Mouse (Mus musculus): ENCODE data around the gene Eif4a2. TPM values are rescaled to one million over a fixed set of nuclear protein-coding genes. Genes with fewer than 3 reads are reported as not detected.
"Not testable (repeated sequence)": the region's sequence is repeated elsewhere in the genome, so short reads cannot be mapped to it uniquely, and the experiment has no call there.

Gene Eif4a2
- polyA plus RNA-seq (2015; fragmentation: Nextera tagmentation; extraction: Ambion mirVana): 75.2 and 94.5 TPM in 2 replicates

DNA sequence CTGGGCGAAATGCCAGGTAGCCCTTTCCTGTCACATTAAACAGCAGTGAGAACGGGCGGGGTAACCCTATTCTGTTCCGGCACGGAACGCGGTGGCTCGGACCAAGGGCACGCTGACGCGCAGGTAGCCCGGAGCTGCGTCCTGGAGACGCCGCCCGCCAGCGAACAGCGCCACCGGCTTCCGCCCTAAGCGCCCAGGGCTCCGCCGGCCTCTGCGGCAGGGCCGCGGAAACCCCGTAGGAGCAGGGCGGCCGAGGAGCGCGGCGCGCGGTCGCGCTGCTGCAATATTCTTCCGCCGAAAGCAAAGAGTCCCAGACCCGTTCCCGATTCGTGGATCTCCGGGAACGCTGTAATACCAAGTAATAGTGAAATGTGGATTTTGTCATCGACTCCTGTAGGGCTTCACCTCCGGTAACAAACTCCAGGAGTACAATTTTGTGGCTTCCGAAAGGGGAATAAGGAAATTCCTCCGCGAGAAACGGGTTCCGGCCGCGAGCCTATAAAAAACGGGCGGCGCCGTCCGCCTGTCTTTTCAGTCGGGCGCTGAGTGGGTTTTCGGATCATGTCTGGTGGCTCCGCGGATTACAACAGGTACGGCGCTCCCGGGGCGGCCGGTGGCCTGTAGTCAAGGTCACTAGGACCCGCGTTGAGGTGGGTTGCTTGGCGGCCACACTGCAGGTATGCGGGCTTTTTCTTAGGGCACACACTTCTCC is at the start of gene Eif4a2:
Gene Eif4a2 (plus strand): TSS at position 214 of the 712 bp plus-strand sequence.
- H3K36me3 ChIP-seq: peaks cover 44% of the 10 kb centered on the region
- under 1% methylated on average over 71 of the region's 71 CpGs for WGBS (ENCODE audit: insufficient replicate concordance)
- DNase-seq: peak; percentile 89
- no peaks in the 10 kb centered on the region for H3K27me3 ChIP-seq
- peak; percentile 91 for ATAC-seq (ENCODE audit: low read depth)
- H3K9ac ChIP-seq: peak within 1 kb of the TSS; percentile 92
- H3K4me1 ChIP-seq (replicated peaks): peaks cover 51% of the 10 kb centered on the region
- H3K4me3 ChIP-seq (replicated peaks): peak within 1 kb of the TSS; percentile 75
- H3K4me2 ChIP-seq: peak within 1 kb of the TSS; percentile 80
- no peaks in the 10 kb centered on the region for H3K9me3 ChIP-seq (replicated peaks)
- H3K27ac ChIP-seq: peak within 1 kb of the TSS; percentile 93

DNA sequence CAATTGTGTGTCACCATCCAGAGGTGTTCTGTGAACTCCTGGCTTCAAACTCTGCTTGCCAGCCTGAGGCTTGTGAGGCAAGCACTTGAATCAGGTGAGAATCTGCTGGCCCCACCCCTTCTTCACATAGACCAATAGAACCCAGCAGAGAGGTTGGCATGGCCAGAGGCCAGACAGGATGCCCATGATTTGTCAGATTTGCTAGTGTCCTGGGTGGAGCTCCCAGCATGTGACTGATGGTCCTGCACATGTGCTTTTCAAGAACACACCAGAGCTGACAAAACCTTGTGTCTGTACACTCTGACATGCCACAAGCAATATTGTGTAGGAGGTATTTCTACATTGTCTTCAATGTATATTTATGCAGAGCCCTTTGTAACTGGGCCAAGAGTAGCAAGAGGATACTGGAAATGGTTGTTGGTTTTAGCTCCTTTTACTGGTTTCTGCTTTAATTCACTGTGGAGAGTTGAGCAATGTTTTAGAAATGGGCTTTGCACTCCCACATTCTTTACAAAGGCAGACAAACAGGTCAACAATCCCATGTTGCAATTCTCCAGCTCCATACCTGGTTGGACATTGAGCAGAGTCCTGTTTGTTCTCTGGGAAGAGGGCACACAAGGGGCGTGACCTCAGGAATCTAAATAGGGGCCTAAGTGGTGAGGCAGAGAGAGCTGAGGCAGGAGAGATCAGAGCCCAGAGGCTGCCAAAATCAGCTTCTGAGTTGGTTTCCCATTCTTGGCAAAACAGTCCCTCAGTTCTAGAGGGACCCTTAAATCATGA is 49.4 kb upstream of the Eif4a2 start, which contains the start of gene Kng1:
Gene Kng1 (plus strand): TSS at position 198 of the 780 bp plus-strand sequence.
- H3K27me3 ChIP-seq; H3K4me1 ChIP-seq (replicated peaks); H3K36me3 ChIP-seq; H3K9me3 ChIP-seq (replicated peaks); DNase-seq: not testable (repeated sequence)
- ATAC-seq (ENCODE audit: low read depth): peak; percentile 82
- peak within 1 kb of the TSS; percentile 39 for H3K4me3 ChIP-seq (replicated peaks)
- H3K4me2 ChIP-seq: peak within 1 kb of the TSS; percentile 24
- WGBS (ENCODE audit: insufficient replicate concordance): 32% methylated on average over 1 of the region's 1 CpGs
- H3K9ac ChIP-seq: 0 out of 2 replicates have a peak within 1 kb of the TSS, but pooled peaks have one; percentile 9
- 0 out of 2 replicates have a peak within 1 kb of the TSS, but pooled peaks have one; percentile 9 for H3K27ac ChIP-seq

GRCm38 (mm10) chr16:23059630-23060029 is 47.6 kb upstream of the Eif4a2 start:
- DNase-seq; H3K9ac ChIP-seq; H3K9me3 ChIP-seq (replicated peaks); H3K4me1 ChIP-seq (replicated peaks); H3K36me3 ChIP-seq; H3K27me3 ChIP-seq; H3K27ac ChIP-seq; ATAC-seq (ENCODE audit: low read depth): not testable (repeated sequence)
- H3K4me3 ChIP-seq (replicated peaks): peak overlapping the region; percentile 26
- peak overlapping the region; percentile 24; the same call in 1 of the 2 replicates for H3K4me2 ChIP-seq
- WGBS (ENCODE audit: insufficient replicate concordance): 45% methylated on average over 4 of the region's 4 CpGs

GRCm38 (mm10) chr16:23060781-23061325 is 46.4 kb upstream of the Eif4a2 start:
- H3K4me3 ChIP-seq (replicated peaks): peak overlapping the region; percentile 14; the same call in 1 of the 2 replicates
- not testable (repeated sequence) for H3K9me3 ChIP-seq (replicated peaks); DNase-seq; H3K9ac ChIP-seq; H3K4me2 ChIP-seq; H3K27me3 ChIP-seq; H3K36me3 ChIP-seq; ATAC-seq (ENCODE audit: low read depth); H3K27ac ChIP-seq; H3K4me1 ChIP-seq (replicated peaks)
- 71% methylated on average over 5 of the region's 5 CpGs for WGBS (ENCODE audit: insufficient replicate concordance)

- H3K4me1 ChIP-seq (replicated peaks); DNase-seq; H3K27ac ChIP-seq; ATAC-seq (ENCODE audit: low read depth); H3K9ac ChIP-seq; H3K4me3 ChIP-seq (replicated peaks); H3K9me3 ChIP-seq (replicated peaks); H3K36me3 ChIP-seq; H3K4me2 ChIP-seq; H3K27me3 ChIP-seq: not testable (repeated sequence)
- 65% methylated on average over 6 of the region's 6 CpGs for WGBS (ENCODE audit: insufficient replicate concordance)
Observed at GRCm38 (mm10) chr16:23077516-23077915, 29.7 kb upstream of the Eif4a2 start.

DNA sequence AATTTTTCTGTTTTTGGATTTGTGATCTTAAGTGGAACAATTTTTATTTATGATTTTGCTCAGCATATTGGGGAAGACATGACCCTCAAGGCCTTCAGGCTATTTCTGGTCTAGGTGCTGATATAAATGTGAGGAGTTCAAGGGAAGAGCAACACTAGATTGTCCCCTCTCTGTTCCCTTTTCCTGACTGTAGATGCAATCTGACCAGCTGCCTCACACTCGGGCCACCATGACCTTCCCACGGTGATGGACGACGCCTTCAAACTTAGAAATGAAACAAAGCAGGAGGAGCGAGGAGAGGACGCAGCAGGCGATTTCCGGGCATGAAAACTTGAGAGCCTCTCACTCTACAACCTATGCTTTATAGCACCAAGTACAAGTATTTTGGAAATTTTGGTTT is 20.1 kb upstream of the Eif4a2 start:
- DNase-seq; H3K27ac ChIP-seq; H3K4me1 ChIP-seq (replicated peaks); H3K27me3 ChIP-seq; H3K4me3 ChIP-seq (replicated peaks); H3K9ac ChIP-seq; H3K36me3 ChIP-seq; ATAC-seq (ENCODE audit: low read depth); H3K4me2 ChIP-seq; H3K9me3 ChIP-seq (replicated peaks): not testable (repeated sequence)
- 54% methylated on average over 8 of the region's 8 CpGs for WGBS (ENCODE audit: insufficient replicate concordance)

GRCm38 (mm10) chr16:23087712-23088111 is 19.5 kb upstream of the Eif4a2 start:
- H3K36me3 ChIP-seq; H3K4me2 ChIP-seq; H3K27ac ChIP-seq; H3K27me3 ChIP-seq; DNase-seq; H3K9me3 ChIP-seq (replicated peaks); ATAC-seq (ENCODE audit: low read depth); H3K4me3 ChIP-seq (replicated peaks); H3K9ac ChIP-seq; H3K4me1 ChIP-seq (replicated peaks): not testable (repeated sequence)
- WGBS (ENCODE audit: insufficient replicate concordance): 20% methylated on average over 4 of the region's 4 CpGs

DNA sequence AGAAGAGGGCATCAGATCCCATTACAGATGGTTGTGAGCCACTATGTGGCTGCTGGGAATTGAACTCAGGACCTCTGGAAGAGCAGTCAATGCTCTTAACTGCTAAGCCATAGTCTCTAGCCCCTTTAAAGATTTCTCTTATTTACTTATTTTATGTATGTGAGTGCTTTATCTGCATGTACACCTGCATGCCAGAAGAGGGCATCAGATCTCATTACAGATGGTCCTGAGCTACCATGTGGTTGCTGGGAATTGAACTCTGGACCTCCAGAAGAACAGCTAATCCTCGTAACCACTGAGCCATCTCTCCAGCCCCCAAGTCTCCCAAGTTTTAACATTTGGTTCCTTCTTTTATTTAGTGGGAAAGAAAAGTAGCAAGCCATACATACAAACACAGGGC is 18.8 kb upstream of the Eif4a2 start:
- not testable (repeated sequence) for H3K4me1 ChIP-seq (replicated peaks); H3K4me3 ChIP-seq (replicated peaks); H3K27ac ChIP-seq; H3K27me3 ChIP-seq; H3K36me3 ChIP-seq; H3K9ac ChIP-seq; DNase-seq; H3K4me2 ChIP-seq; H3K9me3 ChIP-seq (replicated peaks); ATAC-seq (ENCODE audit: low read depth)
- 63% methylated on average over 1 of the region's 1 CpGs for WGBS (ENCODE audit: insufficient replicate concordance)

DNA sequence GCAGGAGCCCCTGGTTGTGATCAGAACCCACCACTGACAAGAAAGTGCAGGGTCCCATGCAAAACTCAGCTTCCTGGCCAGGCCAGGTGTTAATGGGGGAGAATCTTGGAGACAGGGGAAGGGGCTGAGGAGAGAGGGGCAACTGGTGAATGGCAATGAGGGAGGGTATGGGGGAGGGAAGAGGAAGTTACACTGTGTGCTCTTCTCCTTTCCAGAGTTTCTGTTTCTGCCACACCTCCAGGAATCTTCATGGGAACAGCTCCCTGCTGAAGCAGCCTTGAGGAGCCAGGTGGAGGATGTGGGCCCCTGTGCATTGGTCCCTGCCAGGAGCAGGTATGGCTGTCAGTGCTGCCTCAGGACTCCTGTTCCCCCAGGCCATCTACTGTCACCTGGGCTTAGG is 15.9 kb upstream of the Eif4a2 start:
- H3K36me3 ChIP-seq; H3K4me2 ChIP-seq; H3K27me3 ChIP-seq; H3K4me3 ChIP-seq (replicated peaks); DNase-seq; H3K27ac ChIP-seq; ATAC-seq (ENCODE audit: low read depth); H3K4me1 ChIP-seq (replicated peaks); H3K9ac ChIP-seq; H3K9me3 ChIP-seq (replicated peaks): not testable (repeated sequence)

DNA sequence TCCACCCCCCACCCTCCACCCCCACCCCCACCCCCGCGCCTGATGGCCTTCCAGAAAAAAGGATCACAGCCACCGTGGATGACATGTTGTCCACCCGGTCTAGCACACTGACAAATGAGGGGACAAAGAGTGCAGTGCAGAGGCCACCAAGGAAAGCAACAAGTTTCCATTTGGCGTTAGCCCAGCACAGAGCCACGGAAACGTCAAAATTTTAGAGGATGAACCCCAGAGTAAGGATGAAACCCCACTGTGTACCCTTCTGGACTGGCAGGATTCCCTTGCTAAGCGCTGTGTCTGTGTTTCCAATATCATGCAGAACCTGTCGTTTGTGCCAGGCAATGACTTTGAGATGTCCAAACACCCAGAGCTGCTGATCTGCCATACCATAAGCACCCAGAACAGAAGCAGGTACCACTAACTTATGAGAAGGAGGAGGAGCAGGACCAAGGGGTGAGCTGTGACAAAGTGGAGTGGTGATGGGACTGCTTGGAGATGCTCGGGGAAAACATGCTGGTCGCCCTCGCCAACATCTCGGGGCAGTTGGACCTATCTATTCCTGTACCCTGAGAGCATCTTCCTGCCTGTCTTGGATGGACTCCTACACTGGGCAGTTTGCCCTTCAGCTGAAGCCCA is 13.8 kb upstream of the Eif4a2 start:
- H3K27ac ChIP-seq: no peak overlapping the region
- H3K4me1 ChIP-seq (replicated peaks): no peaks in the 10 kb centered on the region
- no peak for ATAC-seq (ENCODE audit: low read depth)
- H3K9me3 ChIP-seq (replicated peaks): no peaks in the 10 kb centered on the region
- H3K27me3 ChIP-seq: no peaks in the 10 kb centered on the region
- H3K4me2 ChIP-seq: no peak overlapping the region
- 72% methylated on average over 13 of the region's 13 CpGs for WGBS (ENCODE audit: insufficient replicate concordance)
- no peaks in the 10 kb centered on the region for H3K36me3 ChIP-seq
- DNase-seq: no peak
- no peak overlapping the region for H3K4me3 ChIP-seq (replicated peaks)
- no peak overlapping the region for H3K9ac ChIP-seq

DNA sequence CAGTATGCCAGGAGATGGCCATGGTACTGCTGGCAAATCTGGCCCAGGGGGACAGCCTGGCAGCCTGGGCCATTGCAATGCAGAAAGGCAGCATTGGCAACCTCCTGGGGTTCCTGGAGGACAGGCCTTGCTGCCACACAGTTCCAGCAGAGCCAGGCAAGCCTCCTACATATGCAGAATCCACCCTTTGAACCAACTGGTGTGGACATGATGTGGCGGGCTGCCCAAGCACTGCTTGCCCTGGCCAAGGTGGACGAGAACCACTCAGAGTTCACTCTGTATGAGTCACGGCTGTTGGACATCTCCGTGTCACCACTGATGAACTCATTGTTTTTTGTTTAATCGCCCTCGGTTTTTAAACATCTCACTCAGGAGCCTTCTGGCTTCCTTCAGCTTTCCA is 13.1 kb upstream of the Eif4a2 start:
- Histone ChIP-seq H3K9ac (no peak overlapping the region), H3K4me1 (replicated peaks) (no peaks in the 10 kb centered on the region), H3K4me3 (replicated peaks) (no peak overlapping the region), H3K27me3 (no peaks in the 10 kb centered on the region), H3K36me3 (no peaks in the 10 kb centered on the region), H3K9me3 (replicated peaks) (no peaks in the 10 kb centered on the region), H3K4me2 (no peak overlapping the region), H3K27ac (no peak overlapping the region)
- no peak for ATAC-seq (ENCODE audit: low read depth)
- DNase-seq: no peak
- 66% methylated on average over 6 of the region's 6 CpGs for WGBS (ENCODE audit: insufficient replicate concordance)

All from liver, embryonic 13.5 days (tissue).